Mouse (Mus musculus) kidney, postnatal 4 days (tissue): ENCODE data around the gene Amotl2.

Source experiments
- DNase-seq, 2 experiments: peaks; one replicate each; pipeline ENCODE4 v3.0.0; 2021; ENCODE audit warnings: mixed read lengths in 2 of 2

The Amotl2 gene

DNA sequence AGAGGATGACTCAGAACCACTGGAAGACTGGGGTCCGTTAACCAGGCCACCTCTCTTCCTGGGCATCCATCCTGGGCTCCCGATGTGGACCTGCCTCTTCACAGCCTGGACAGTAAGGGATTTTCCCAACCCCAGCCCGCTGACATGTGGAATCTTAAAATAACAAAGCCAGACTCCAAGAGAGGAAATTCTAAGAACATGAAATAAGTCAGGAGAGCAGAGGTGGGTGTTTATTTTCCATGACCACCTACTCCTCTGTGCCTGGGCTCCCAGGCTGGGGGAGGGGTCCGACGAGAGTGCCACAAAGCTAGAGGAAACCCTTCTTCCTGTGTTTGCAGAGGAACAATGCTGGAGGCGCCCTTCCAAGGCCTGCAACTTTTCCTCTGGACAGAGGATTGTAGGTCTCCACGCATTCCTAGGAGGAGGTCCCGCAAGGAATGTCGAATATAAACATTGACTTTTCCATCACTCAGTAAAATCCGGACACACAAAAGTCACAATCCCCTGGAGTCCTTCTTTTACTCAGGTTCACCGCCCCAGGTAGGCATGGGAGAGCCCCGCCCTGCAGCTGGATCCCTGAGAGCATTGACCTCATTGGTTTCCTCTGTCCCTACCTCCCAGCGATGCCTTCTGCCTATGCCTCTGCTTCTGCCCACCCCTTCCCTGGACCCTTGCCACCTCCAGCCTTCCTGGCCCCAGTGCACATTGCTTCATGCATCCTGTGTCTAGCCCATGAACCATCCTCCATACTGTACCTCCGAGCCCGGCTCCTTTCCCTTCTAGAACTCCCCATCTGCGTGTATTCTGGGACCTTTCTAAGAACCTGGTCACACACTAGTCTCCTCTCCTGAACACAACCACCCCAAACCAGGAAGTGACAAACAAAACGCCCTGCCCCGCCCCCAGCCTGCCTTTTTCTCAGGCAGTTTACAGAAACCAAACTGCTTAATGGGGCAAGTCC lies 61.4 kb downstream of the Amotl2 start:
- peak; percentile 74 to 83 for DNase-seq

- peak; percentile 98 to 99 for DNase-seq
These were observed 63.0 kb downstream of the Amotl2 start for GRCm38 (mm10) chr9:102779493-102779892.
